ENCODE assay signal across 9 mouse cellular contexts in the genomic region with DNA sequence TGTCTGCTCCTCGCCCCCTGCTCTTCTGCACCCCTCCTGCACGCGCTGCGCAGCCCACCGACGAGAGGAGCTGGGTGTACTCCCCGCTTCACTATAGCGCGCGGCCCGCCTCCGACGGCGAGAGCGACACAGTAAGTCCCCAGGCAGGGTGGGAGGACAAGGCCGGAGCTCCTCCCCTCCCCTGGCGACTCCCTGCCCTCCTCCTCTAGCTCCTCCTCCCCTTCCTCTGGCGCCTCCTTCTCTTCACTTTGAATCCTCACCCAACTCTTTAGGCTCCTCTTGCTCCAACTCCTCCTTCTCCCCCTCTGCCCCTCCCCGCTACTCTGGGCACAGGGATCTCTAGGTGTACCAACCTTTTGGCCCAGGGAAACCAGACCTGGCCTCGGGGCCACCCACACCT. TPM values are rescaled to one million over a fixed set of nuclear protein-coding genes. Genes with fewer than 3 reads are reported as not detected.
DNase-seq lines count a peak whose midpoint lies in the region; ATAC-seq and TF ChIP-seq lines count a peak whose summit lies in the region.
"Had no signal": no experiment of that assay in that cellular context is flagged by ENCODE, and none has a peak within 500 bp of the region (broad histone marks: within the 10 kb centered on the region; RNA-seq: fewer than 3 reads in every experiment).

No protein-coding gene starts in this region.

- DNase-seq in heart, postnatal 25 days (ENCODE audit: low spot score), result no peak
- peak; percentile 91 for DNase-seq in adrenal gland, postnatal 14 days
- DNase-seq in limb, embryonic 14.5 days (ENCODE audit: low spot score), result peak; percentile 67
- DNase-seq in naive thymus-derived CD4-positive, alpha-beta T cell, adult 2 months (ENCODE audit: low read depth), result peak; percentile 47
- DNase-seq in frontal cortex, postnatal 14 days (ENCODE audit: low spot score in 2 of 2), result no peak
- no peak for DNase-seq in thymus, postnatal 25 days

- 11% methylated on average over 20 of the region's 20 CpGs for WGBS in heart, embryonic 13.5 days
- 19% methylated on average over 20 of the region's 20 CpGs for WGBS in hindbrain, embryonic 12.5 days
- WGBS in limb, embryonic 14.5 days, result 12% methylated on average over 17 of the region's 20 CpGs

- H3K9ac ChIP-seq in heart, embryonic 13.5 days, result peak overlapping the region; percentile 76
- no peak overlapping the region for H3K9ac ChIP-seq in hindbrain, embryonic 12.5 days
- H3K9ac ChIP-seq in limb, embryonic 14.5 days (ENCODE audit: low read depth, low read length, severe bottlenecking), result peak overlapping the region; percentile 5; the same call in 1 of the 2 replicates

- H3K27ac ChIP-seq in heart, embryonic 13.5 days (replicated peaks), result no peak overlapping the region; the same call in 1 of the 2 replicates
- H3K27ac ChIP-seq in hindbrain, embryonic 12.5 days, result no peak overlapping the region
- H3K27ac ChIP-seq in limb, embryonic 14.5 days (replicated peaks; ENCODE audit: low read depth, low read length), result no peak overlapping the region

- no peak for TF ChIP-seq POLR2A in limb, embryonic 14.5 days (IDR thresholded peaks at IDR 0.05; ENCODE audit: borderline replicate concordance, extremely low read depth, insufficient read depth, insufficient read length)

- peaks cover 47% of the 10 kb centered on the region for H3K4me1 ChIP-seq in heart, embryonic 13.5 days
- H3K4me1 ChIP-seq in hindbrain, embryonic 12.5 days, result peaks cover 35% of the 10 kb centered on the region
- peaks cover 23% of the 10 kb centered on the region for H3K4me1 ChIP-seq in limb, embryonic 14.5 days (ENCODE audit: control insufficient read depth, insufficient read depth, low read length)

- H3K4me2 ChIP-seq in heart, embryonic 13.5 days, result peak overlapping the region; percentile 64
- peak overlapping the region; percentile 28 for H3K4me2 ChIP-seq in hindbrain, embryonic 12.5 days (replicated peaks)
- peak overlapping the region; percentile 29 for H3K4me2 ChIP-seq in limb, embryonic 14.5 days (replicated peaks; ENCODE audit: low read depth, low read length, severe bottlenecking)

- no peak for ATAC-seq in heart, embryonic 13.5 days (ENCODE audit: extremely low read depth, insufficient number of reproducible peaks, low FRiP score, low TSS enrichment)
- ATAC-seq in hindbrain, embryonic 12.5 days (ENCODE audit: low FRiP score), result no peak
- no peak for ATAC-seq in limb, embryonic 14.5 days (ENCODE audit: low FRiP score, low read depth)

- intact Hi-C loops in heart, postnatal 25 days (cut with DNase I), result no loop called here

- no peaks in the 10 kb centered on the region for H3K27me3 ChIP-seq in heart, embryonic 13.5 days (replicated peaks)
- H3K27me3 ChIP-seq in hindbrain, embryonic 12.5 days, result no peaks in the 10 kb centered on the region
- no peaks in the 10 kb centered on the region for H3K27me3 ChIP-seq in limb, embryonic 14.5 days (ENCODE audit: control insufficient read depth, insufficient read depth, low read length)

- H3K36me3 ChIP-seq in heart, embryonic 13.5 days, result peaks cover 58% of the 10 kb centered on the region
- peaks cover 59% of the 10 kb centered on the region for H3K36me3 ChIP-seq in hindbrain, embryonic 12.5 days
- peaks cover 61% of the 10 kb centered on the region for H3K36me3 ChIP-seq in limb, embryonic 14.5 days (ENCODE audit: control insufficient read depth, insufficient read depth, low read length)

- H3K9me3 ChIP-seq in heart, embryonic 13.5 days, result no peaks in the 10 kb centered on the region
- no peaks in the 10 kb centered on the region for H3K9me3 ChIP-seq in hindbrain, embryonic 12.5 days (replicated peaks)
- no peaks in the 10 kb centered on the region for H3K9me3 ChIP-seq in limb, embryonic 14.5 days (ENCODE audit: control insufficient read depth, low read length)

- H3K4me3 ChIP-seq in heart, embryonic 13.5 days, result peak overlapping the region; percentile 34
- H3K4me3 ChIP-seq in hindbrain, embryonic 12.5 days, result 0 out of 2 replicates have a peak overlapping the region, but pooled peaks have one; percentile 2
- peak overlapping the region; percentile 3 for H3K4me3 ChIP-seq in limb, embryonic 14.5 days (replicated peaks; ENCODE audit: low read length)
- H3K4me3 ChIP-seq: myocyte had no signal

RNA-seq across cellular contexts. Expression of a gene that starts 3.6 kb away (rescaled TPM):
- polyA plus RNA-seq in heart, embryonic 13.5 days (2015; fragmentation: Nextera tagmentation; extraction: Ambion mirVana), result 25.6 and 28.2 TPM in 2 replicates
- total RNA-seq in heart, postnatal 25 days (2021), result 10 to 100 TPM; 13.5 to 16.6 TPM
- 33.1 and 40.7 TPM in 2 replicates for total RNA-seq in adrenal gland, postnatal 14 days (2021)
- polyA plus RNA-seq in hindbrain, embryonic 12.5 days (2016; fragmentation: Nextera tagmentation; extraction: Ambion mirVana), result 53.3 and 54.5 TPM in 2 replicates
- polyA plus RNA-seq in limb, embryonic 14.5 days (2012; rRNA removed), result 46.5 and 50.0 TPM in 2 replicates
- polyA plus RNA-seq in limb, embryonic 14.5 days (2014; fragmentation: Nextera tagmentation; extraction: Ambion mirVana), result 25.3 and 33.9 TPM in 2 replicates

RNA-seq across cellular contexts. Expression of a gene that starts 11.3 kb away (rescaled TPM):
- polyA plus RNA-seq in heart, embryonic 13.5 days (2015; fragmentation: Nextera tagmentation; extraction: Ambion mirVana), result 13.6 and 14.7 TPM in 2 replicates
- total RNA-seq in heart, postnatal 25 days (2021), result 1 to 10 TPM; 4.8 to 5.7 TPM
- total RNA-seq in adrenal gland, postnatal 14 days (2021), result 38.6 and 47.0 TPM in 2 replicates
- 2.7 and 3.1 TPM in 2 replicates for polyA plus RNA-seq in hindbrain, embryonic 12.5 days (2016; fragmentation: Nextera tagmentation; extraction: Ambion mirVana)
- polyA plus RNA-seq in limb, embryonic 14.5 days (2012; rRNA removed), result 9.2 and 13.7 TPM in 2 replicates
- polyA plus RNA-seq in limb, embryonic 14.5 days (2014; fragmentation: Nextera tagmentation; extraction: Ambion mirVana), result 8.5 and 10.8 TPM in 2 replicates

RNA-seq across cellular contexts. Expression of a gene that starts 24.5 kb away (rescaled TPM):
- polyA plus RNA-seq in heart, embryonic 13.5 days (2015; fragmentation: Nextera tagmentation; extraction: Ambion mirVana), result 31.0 and 32.0 TPM in 2 replicates
- total RNA-seq in heart, postnatal 25 days (2021), result 10 to 100 TPM; 30.0 to 33.7 TPM
- total RNA-seq in adrenal gland, postnatal 14 days (2021), result 38.7 and 46.9 TPM in 2 replicates
- 97.3 and 103 TPM in 2 replicates for polyA plus RNA-seq in hindbrain, embryonic 12.5 days (2016; fragmentation: Nextera tagmentation; extraction: Ambion mirVana)
- polyA plus RNA-seq in limb, embryonic 14.5 days (2012; rRNA removed), result 70.4 and 93.4 TPM in 2 replicates
- 53.0 and 60.4 TPM in 2 replicates for polyA plus RNA-seq in limb, embryonic 14.5 days (2014; fragmentation: Nextera tagmentation; extraction: Ambion mirVana)

RNA-seq across cellular contexts. Expression of a gene that starts 25.8 kb away (rescaled TPM):
- 0.06 TPM in 1 of 2 replicates, not detected in the other for polyA plus RNA-seq in heart, embryonic 13.5 days (2015; fragmentation: Nextera tagmentation; extraction: Ambion mirVana)
- total RNA-seq in heart, postnatal 25 days (2021), result 1 to 10 TPM; 4.8 to 5.4 TPM
- total RNA-seq in adrenal gland, postnatal 14 days (2021), result 4.6 and 5.1 TPM in 2 replicates
- polyA plus RNA-seq in hindbrain, embryonic 12.5 days (2016; fragmentation: Nextera tagmentation; extraction: Ambion mirVana), result not detected in 2 replicates
- polyA plus RNA-seq in limb, embryonic 14.5 days (2012; rRNA removed), result 0.09 and 0.12 TPM in 2 replicates
- polyA plus RNA-seq in limb, embryonic 14.5 days (2014; fragmentation: Nextera tagmentation; extraction: Ambion mirVana), result 0.06 TPM in 2 replicates

RNA-seq across cellular contexts. Expression of a gene that starts 25.9 kb away (rescaled TPM):
- 2.2 and 2.4 TPM in 2 replicates for polyA plus RNA-seq in heart, embryonic 13.5 days (2015; fragmentation: Nextera tagmentation; extraction: Ambion mirVana)
- not detected for total RNA-seq in heart, postnatal 25 days (2021)
- 0.90 and 1.6 TPM in 2 replicates for total RNA-seq in adrenal gland, postnatal 14 days (2021)
- polyA plus RNA-seq in hindbrain, embryonic 12.5 days (2016; fragmentation: Nextera tagmentation; extraction: Ambion mirVana), result 5.4 and 6.8 TPM in 2 replicates
- polyA plus RNA-seq in limb, embryonic 14.5 days (2012; rRNA removed), result 2.8 and 3.5 TPM in 2 replicates
- polyA plus RNA-seq in limb, embryonic 14.5 days (2014; fragmentation: Nextera tagmentation; extraction: Ambion mirVana), result 5.2 and 6.4 TPM in 2 replicates

Comparison
In these comparisons a context has a peak if more than half of its experiments do, and no peak if none do; other contexts are left out.
1. DNase-seq: peak in adrenal gland, postnatal 14 days (single experiment), limb, embryonic 14.5 days (single experiment) and naive thymus-derived CD4-positive, alpha-beta T cell, adult 2 months (single experiment); none in heart, postnatal 25 days (single experiment), frontal cortex, postnatal 14 days (0 of 2) and thymus, postnatal 25 days (single experiment).
2. Peak in every context shown above with its lines, with median percentiles within 50 percentile points of each other: H3K4me2 ChIP-seq and H3K4me3 ChIP-seq.